Mouse (Mus musculus) liver, postnatal 0 days (tissue): ENCODE measurements around the gene Rhpn2.

ENCODE experiments used
- CTCF ChIP-seq: sonication (generic); IDR thresholded peaks from 2 replicates; pipeline ENCODE4 v1.5.1; 2016; ENCODE audit warnings: antibody characterized with exemption, low read depth
- EP300 ChIP-seq: IDR thresholded peaks from 2 replicates; pipeline ENCODE4 v1.6.1; 2016; ENCODE audit warnings: antibody characterized with exemption, low read depth, mild to moderate bottlenecking

- no peak for TF ChIP-seq CTCF
- no peak for TF ChIP-seq EP300
Observed at GRCm38 (mm10) chr7:35355303-35355872, 21.4 kb downstream of the Rhpn2 start.
